Mouse (Mus musculus) macrophage (primary cell): ENCODE results near the gene Mphosph10. TPM values are rescaled to one million over a fixed set of nuclear protein-coding genes. Genes with fewer than 3 reads are reported as not detected.
A peak's percentile ranks its signal among the peaks of the same experiment; 100 is the strongest.

Experiments
- H3K27ac ChIP-seq: fragments of 350-480 bp; formaldehyde crosslinking; 2 replicates; pipeline ENCODE4 v1.9.0; 2021
- H3K36me3 ChIP-seq: fragments of 350-480 bp; formaldehyde crosslinking; 2 replicates; pipeline ENCODE4 v1.9.0; 2021; ENCODE audit errors: inconsistent target
- H3K4me3 ChIP-seq: fragments of 350-480 bp; formaldehyde crosslinking; 2 replicates; pipeline ENCODE4 v1.9.0; 2021; ENCODE audit errors: inconsistent target
- H3K79me2 ChIP-seq: fragments of 350-480 bp; formaldehyde crosslinking; 2 replicates; pipeline ENCODE4 v1.9.0; 2021; ENCODE audit errors: inconsistent target
- WGBS: methylation state at CpG from one replicate; pipeline ENCODE4 v1.1.7; 2026; ENCODE audit warnings: inconsistent platforms; ENCODE audit not compliant: missing documents; 5-methylcytosine and 5-hydroxymethylcytosine counted together
- polyA plus RNA-seq: library from polyadenylated mRNA; stranded (reverse); fragments of 250-400 nt; gene quantifications from 3 replicates; pipeline ENCODE4 v1.2.4, GENCODE M21; 2018; ENCODE audit warnings: inconsistent platforms
- total RNA-seq, 78 experiments: library from RNA; depleted of rRNA; stranded (reverse); fragments of 250-400 nt; gene quantifications; 1 replicate in 9 of 78; 2 replicates in 24 of 78; 3 replicates in 43 of 78; 4 replicates in 2 of 78; pipeline ENCODE4 v1.2.4; 2018; ENCODE audit warnings: inconsistent platforms in 56 of 78

Gene Mphosph10
- 10 to 100 TPM in 24 of 26 experiments, 1 to 10 TPM in 2; 7.1 to 42.2 (median 23.3) TPM for total RNA-seq (2018; cell fraction: chromatin; rRNA removed)
- 10 to 100 TPM; 12.1 to 28.7 (median 23.4) TPM for total RNA-seq (2018; cell fraction: cytosol; rRNA removed)
- 10 to 100 TPM in 25 of 26 experiments, 1 to 10 TPM in 1; 8.4 to 43.8 (median 15.9) TPM for total RNA-seq (2018; cell fraction: nucleus; rRNA removed)
- 19.9 to 52.8 TPM (median 42.2 TPM) in 3 replicates for polyA plus RNA-seq

GRCm38 (mm10) chr7:64392122-64392818 lies at the start of gene Mphosph10, which contains the start of gene Mcee:
Gene Mphosph10, minus strand, starts transcription at chr7:64392268.
Gene Mcee, plus strand, starts transcription at chr7:64392607.
- Histone ChIP-seq H3K79me2 (peaks cover 75% of the 10 kb centered on the region), H3K4me3 (peak within 1 kb of the TSS; percentile 98), H3K36me3 (peaks cover 12% of the 10 kb centered on the region; the same call in 1 of the 2 replicates), H3K27ac (peak within 1 kb of the TSS; percentile 54)
- WGBS = 2% methylated on average over 52 of the region's 54 CpGs

DNA sequence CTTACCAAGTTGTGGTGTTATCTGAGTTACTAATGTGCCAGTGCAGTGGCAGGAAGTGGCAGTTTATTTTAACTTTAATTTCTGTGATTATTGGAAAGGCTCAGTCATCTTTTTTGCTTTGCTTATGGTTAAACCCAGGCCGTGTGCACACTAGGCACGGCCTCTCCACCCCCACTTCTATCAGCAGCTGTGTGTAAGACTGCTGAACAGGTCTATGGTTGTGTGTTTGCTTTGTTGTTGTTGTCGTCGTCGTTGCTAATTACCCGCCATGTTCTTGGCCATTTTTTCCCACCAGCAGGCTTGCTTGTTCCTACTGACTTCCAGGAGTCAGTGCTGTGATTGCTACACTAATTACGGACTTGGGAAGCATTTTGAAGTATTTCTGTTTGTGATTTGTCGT lies 48.5 kb upstream of the Mphosph10 start:
- H3K79me2 ChIP-seq = no peaks in the 10 kb centered on the region
- H3K4me3 ChIP-seq = no peak overlapping the region
- WGBS = 88% methylated on average over 8 of the region's 8 CpGs
- H3K36me3 ChIP-seq = no peaks in the 10 kb centered on the region
- H3K27ac ChIP-seq = no peak overlapping the region

- WGBS = 72% methylated on average over 5 of the region's 5 CpGs
- Histone ChIP-seq H3K79me2 (no peaks in the 10 kb centered on the region), H3K36me3 (no peaks in the 10 kb centered on the region), H3K27ac (no peak overlapping the region), H3K4me3 (no peak overlapping the region)
Observed at GRCm38 (mm10) chr7:64439595-64440518, 47.8 kb upstream of the Mphosph10 start.

DNA sequence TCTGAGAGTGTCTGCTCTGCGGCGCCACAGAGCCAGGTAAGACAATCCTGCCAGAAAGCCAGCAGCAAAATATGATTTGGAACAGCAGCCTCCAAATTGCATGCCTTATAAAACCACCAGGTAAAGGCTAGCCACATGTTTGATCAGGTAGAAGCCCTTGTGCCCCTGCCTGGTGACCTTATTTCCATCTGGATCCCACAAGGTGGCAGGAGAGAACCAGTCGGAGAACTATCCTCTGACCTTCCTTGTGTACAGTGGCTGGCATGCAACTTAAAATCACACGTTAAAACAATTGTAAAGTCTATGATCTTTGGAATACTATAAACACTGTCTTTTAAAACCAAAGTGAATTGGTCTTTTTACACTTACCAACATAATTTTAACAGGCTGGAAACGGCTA lies 32.8 kb upstream of the Mphosph10 start:
- Histone ChIP-seq H3K4me3 (no peak overlapping the region), H3K79me2 (no peaks in the 10 kb centered on the region), H3K36me3 (no peaks in the 10 kb centered on the region), H3K27ac (no peak overlapping the region)
- WGBS = 81% methylated on average over 5 of the region's 5 CpGs

DNA sequence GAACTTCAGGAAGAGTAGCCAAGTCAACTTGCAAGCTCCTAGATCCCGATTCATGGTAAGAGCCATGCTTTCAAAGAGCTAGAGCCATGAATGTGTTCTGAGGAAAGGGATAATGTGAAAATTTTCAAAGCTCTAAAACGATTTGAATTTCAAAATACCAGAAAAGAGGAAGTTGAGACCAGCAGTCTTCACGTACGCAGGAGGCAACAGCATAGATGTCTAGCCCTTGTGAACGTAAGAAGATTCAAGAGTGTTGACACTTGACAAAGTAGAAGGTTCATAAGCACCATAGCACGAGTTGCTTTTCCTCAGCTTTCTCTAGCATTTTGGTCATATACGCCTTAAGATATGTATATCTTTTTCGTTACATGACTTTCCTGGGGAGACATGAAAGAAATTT lies 11.9 kb upstream of the Mphosph10 start:
- 0 out of 2 replicates have a peak overlapping the region, but pooled peaks have one; percentile 7 for H3K27ac ChIP-seq
- no peaks in the 10 kb centered on the region for H3K79me2 ChIP-seq
- whole genome bisulfite sequencing = 45% methylated on average over 8 of the region's 8 CpGs
- H3K4me3 ChIP-seq = no peak overlapping the region
- no peaks in the 10 kb centered on the region for H3K36me3 ChIP-seq

GRCm38 (mm10) chr7:64402452-64402851 lies 10.4 kb upstream of the Mphosph10 start:
- Histone ChIP-seq H3K36me3 (no peaks in the 10 kb centered on the region), H3K27ac (no peak overlapping the region), H3K4me3 (no peak overlapping the region), H3K79me2 (no peaks in the 10 kb centered on the region; the same call in 1 of the 2 replicates)
- WGBS = 97% methylated on average over 4 of the region's 4 CpGs

DNA sequence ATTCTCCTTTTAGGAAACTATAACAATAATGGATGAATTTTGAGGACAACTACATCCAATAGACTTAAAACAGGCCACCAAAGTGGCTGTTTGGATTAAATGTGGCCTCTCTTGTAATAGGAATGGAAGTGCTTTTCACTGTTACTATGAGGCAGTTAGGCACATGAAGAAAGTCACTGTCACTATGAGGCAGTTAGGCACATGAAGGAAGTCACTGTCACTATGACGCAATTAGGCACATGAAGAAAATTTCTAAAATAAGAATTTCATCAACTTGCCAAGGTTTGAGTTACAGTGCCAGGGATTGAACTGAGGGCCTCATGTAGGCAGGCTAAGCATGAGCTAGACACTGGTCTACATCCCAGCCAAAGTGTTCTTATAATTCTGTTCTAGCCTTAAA lies 8.7 kb upstream of the Mphosph10 start:
- H3K79me2 ChIP-seq = peaks cover 8% of the 10 kb centered on the region; the same call in 1 of the 2 replicates
- WGBS = 0% methylated on average over 1 of the region's 1 CpGs
- no peaks in the 10 kb centered on the region for H3K36me3 ChIP-seq
- no peak overlapping the region for H3K4me3 ChIP-seq
- peak overlapping the region; percentile 45 for H3K27ac ChIP-seq

GRCm38 (mm10) chr7:64392819-64393151 lies 717 bp upstream of the Mphosph10 start:
- 1% methylated on average over 15 of the region's 15 CpGs for WGBS

DNA sequence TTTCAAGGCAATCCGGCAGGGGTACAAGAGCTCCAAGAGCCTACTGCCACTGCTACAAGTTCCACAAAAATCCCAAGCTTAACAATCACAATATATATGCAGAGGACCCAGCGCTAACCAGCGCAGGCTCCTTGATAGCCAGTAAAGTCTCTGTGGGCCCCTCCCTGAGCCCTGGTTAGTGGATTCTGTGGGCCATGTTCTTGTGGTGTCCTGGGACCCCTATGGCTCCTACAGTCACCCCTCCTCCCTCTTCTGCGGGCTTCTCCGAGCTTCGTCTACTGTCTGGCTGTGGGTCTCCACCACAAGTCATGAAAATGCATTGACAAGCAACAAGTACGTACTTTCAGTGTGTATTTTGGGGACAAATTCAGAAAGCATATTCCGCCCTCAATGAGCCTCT lies 589 bp downstream of the Mphosph10 start:
- Histone ChIP-seq H3K36me3 (peaks cover 20% of the 10 kb centered on the region), H3K27ac (peak overlapping the region; percentile 54), H3K4me3 (peak overlapping the region; percentile 98), H3K79me2 (peaks cover 74% of the 10 kb centered on the region)
- WGBS = 6% methylated on average over 8 of the region's 8 CpGs

More at GRCm38 (mm10) chr7:64392819-64393151, 717 bp upstream of the Mphosph10 start:
- Histone ChIP-seq H3K27ac (peak overlapping the region; percentile 29), H3K36me3 (0 out of 2 replicates have a peak, but pooled peaks cover 7% of the 10 kb centered on the region), H3K79me2 (peaks cover 70% of the 10 kb centered on the region), H3K4me3 (peak overlapping the region; percentile 66)

DNA sequence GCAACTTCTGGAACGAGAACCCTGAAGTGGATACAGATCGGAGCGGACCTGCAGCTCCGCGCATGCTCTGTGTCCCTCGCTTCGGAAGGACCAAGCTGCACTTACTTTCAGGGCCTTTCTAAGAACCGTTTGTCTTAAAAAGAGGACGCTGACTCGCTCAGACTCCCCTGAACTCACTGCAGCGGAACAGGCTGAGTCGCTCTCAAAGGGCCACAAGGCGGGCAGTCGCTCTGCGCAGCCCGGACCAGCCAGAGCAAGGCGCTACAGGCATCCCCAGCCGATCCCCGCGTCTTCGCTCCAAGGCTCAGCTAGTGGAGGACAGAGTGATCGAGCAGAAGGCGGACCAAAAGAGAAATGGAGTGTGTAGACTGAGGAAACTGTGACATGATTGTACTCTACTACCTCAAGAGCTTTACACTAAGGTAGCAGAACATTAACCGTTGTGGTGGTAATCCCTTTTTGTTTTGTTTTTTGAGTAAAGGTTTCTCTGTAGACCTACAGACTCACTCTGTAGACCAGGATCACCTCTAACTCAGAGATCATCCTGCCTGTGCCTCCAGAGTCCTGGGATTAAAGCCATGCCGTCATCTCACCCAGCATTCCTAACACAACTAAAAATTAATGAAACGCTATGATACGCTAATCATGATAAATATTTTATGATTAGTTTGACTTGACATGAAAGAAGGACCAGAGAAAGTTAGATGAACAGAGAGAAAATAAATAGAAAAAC lies 18.1 kb downstream of the Mphosph10 start, which contains the start of gene Fan1:
TSS of gene Fan1 (minus strand) at position 266 of the 733 bp plus-strand sequence.
- no peaks in the 10 kb centered on the region for H3K79me2 ChIP-seq

GRCm38 (mm10) chr7:64373147-64373829 lies 18.8 kb downstream of the Mphosph10 start:
- Histone ChIP-seq H3K27ac (peak overlapping the region; percentile 73), H3K79me2 (no peaks in the 10 kb centered on the region), H3K4me3 (peak overlapping the region; percentile 69), H3K36me3 (peaks cover 34% of the 10 kb centered on the region)
- 12% methylated on average over 18 of the region's 18 CpGs for WGBS

More for the DNA sequence above, 18.1 kb downstream of the Mphosph10 start, which contains the start of gene Fan1:
- WGBS = 5% methylated on average over 27 of the region's 27 CpGs
- Histone ChIP-seq H3K36me3 (peaks cover 34% of the 10 kb centered on the region), H3K27ac (peak within 1 kb of the TSS; percentile 73), H3K4me3 (peak within 1 kb of the TSS; percentile 69)

- Histone ChIP-seq H3K36me3 (peaks cover 27% of the 10 kb centered on the region; the same call in 1 of the 2 replicates), H3K79me2 (no peaks in the 10 kb centered on the region), H3K27ac (no peak overlapping the region), H3K4me3 (no peak overlapping the region)
- 95% methylated on average over 23 of the region's 23 CpGs for WGBS
Observed at GRCm38 (mm10) chr7:64371940-64372878, 19.9 kb downstream of the Mphosph10 start.
